Mouse (Mus musculus) cerebellum, adult 11-12 months (tissue): ENCODE results near the gene Nhp2.
"Not testable (repeated sequence)": the region's sequence is repeated elsewhere in the genome, so short reads cannot be mapped to it uniquely, and the experiment has no call there.

ENCODE experiments used
- DNase-seq: peaks from one replicate; pipeline ENCODE4 v3.0.0; 2022

The Nhp2 gene

DNA sequence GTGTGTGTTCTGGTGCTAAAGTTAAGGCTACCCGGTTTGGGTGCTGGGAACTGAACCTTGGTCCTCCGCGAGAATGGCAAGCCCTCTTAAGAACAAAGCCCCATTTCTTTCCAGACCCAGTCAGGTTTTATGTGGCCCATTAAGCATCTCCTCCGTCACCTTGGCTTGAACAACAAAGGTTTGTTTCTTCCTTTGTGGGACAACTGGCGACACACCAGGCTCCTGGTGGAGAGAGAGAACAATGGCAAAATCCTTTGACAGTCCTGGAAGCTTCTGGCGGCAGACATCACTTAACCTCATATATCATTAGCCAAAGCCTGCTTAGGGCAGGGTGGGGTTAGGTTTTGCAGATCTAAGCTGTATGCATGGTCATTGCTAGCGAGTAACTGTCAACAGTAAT, 43.1 kb downstream of the Nhp2 start:
- no peak for DNase-seq

GRCm38 (mm10) chr11:51664747-51665146, 45.2 kb downstream of the Nhp2 start:
- DNase-seq, result not testable (repeated sequence)

- no peak for DNase-seq
Measured at GRCm38 (mm10) chr11:51670846-51671245, 51.3 kb downstream of the Nhp2 start.

DNA sequence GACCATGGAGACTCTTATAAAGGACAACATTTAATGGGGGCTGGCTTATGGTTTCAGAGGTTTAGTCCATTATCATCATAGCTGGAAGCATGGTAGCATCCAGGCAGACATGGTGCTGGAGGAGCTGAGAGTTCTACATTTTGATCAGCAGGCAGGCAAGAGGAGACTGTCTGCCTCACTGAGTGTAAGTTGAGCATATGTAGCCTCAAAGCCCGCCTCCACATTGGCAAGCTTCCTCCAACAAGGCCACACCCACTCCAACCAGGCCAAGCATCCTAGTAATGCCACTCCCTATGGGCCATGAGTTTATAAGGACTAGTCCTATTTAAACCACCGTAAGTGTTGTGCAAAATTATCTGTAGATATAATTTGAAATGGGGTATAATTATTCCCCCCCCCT, 51.8 kb downstream of the Nhp2 start:
- no peak for DNase-seq

GRCm38 (mm10) chr11:51673291-51673690, 53.8 kb downstream of the Nhp2 start:
- DNase-seq, result no peak
